14 mouse cellular contexts compared by ENCODE assay signal in genomic region chr4:127193378-127194155, GRCm38 (mm10). TPM values are rescaled to one million over a fixed set of nuclear protein-coding genes. Genes with fewer than 3 reads are reported as not detected.
DNase-seq lines count a peak whose midpoint lies in the region; ATAC-seq and TF ChIP-seq lines count a peak whose summit lies in the region.
"Had no signal": no experiment of that assay in that cellular context is flagged by ENCODE, and none has a peak within 500 bp of the region (broad histone marks: within the 10 kb centered on the region; RNA-seq: fewer than 3 reads in every experiment).

No protein-coding gene starts in this region.

- H3K9ac ChIP-seq in forebrain, embryonic 13.5 days = no peak overlapping the region
- H3K9ac ChIP-seq in forebrain, postnatal 0 days = no peak overlapping the region
- no peak overlapping the region for H3K9ac ChIP-seq in midbrain, embryonic 13.5 days (replicated peaks)

- DNase-seq in forebrain, postnatal 0 days = no peak
- no peak for DNase-seq in midbrain, embryonic 10.5 days (ENCODE audit: low spot score)
- DNase-seq in cerebellum, adult 9-11 months = peak; percentile 100
- DNase-seq in gastrocnemius, postnatal 4 days (ENCODE audit: low spot score in 2 of 2) = no peak
- no peak for DNase-seq in c-Kit-positive CD71-positive TER-119-positive erythroid progenitor cells, embryonic 14.5 days (ENCODE audit: low spot score)
- DNase-seq: gastrocnemius, postnatal 36 days; kidney, postnatal 14 days had no signal

- H3K36me3 ChIP-seq in forebrain, embryonic 13.5 days (ENCODE audit: poor library complexity, severe bottlenecking) = peaks cover 8% of the 10 kb centered on the region
- H3K36me3 ChIP-seq in forebrain, postnatal 0 days (ENCODE audit: insufficient read depth) = peaks cover 11% of the 10 kb centered on the region
- peaks cover 6% of the 10 kb centered on the region; the same call in 1 of the 2 replicates for H3K36me3 ChIP-seq in midbrain, embryonic 10.5 days
- H3K36me3 ChIP-seq in midbrain, embryonic 13.5 days = peaks cover 14% of the 10 kb centered on the region

- 0 out of 2 replicates have a peak, but pooled peaks have one; percentile 21 for ATAC-seq in forebrain, embryonic 13.5 days
- no peak for ATAC-seq in forebrain, postnatal 0 days
- ATAC-seq in midbrain, embryonic 13.5 days = no peak
- ATAC-seq: inflammation-experienced regulatory T-cells, adult 6 months had no signal

- no peak for TF ChIP-seq CTCF in forebrain, postnatal 0 days (IDR thresholded peaks at IDR 0.05; ENCODE audit: low read depth)
- no peak for TF ChIP-seq CTCF in olfactory bulb, adult 2 months (IDR thresholded peaks at IDR 0.05; ENCODE audit: insufficient read depth, low read depth, low read length)

- H3K4me3 ChIP-seq in forebrain, embryonic 13.5 days = no peak overlapping the region
- H3K4me3 ChIP-seq in forebrain, postnatal 0 days (ENCODE audit: low read depth, low read length) = no peak overlapping the region
- no peak overlapping the region for H3K4me3 ChIP-seq in midbrain, embryonic 10.5 days
- H3K4me3 ChIP-seq in midbrain, embryonic 13.5 days (replicated peaks) = no peak overlapping the region
- H3K4me3 ChIP-seq in olfactory bulb, adult 2 months (ENCODE audit: insufficient read depth, low read depth, low read length) = no peak overlapping the region
- H3K4me3 ChIP-seq: myocyte had no signal

- no peaks in the 10 kb centered on the region for H3K27me3 ChIP-seq in forebrain, embryonic 13.5 days
- no peaks in the 10 kb centered on the region for H3K27me3 ChIP-seq in forebrain, postnatal 0 days (ENCODE audit: insufficient read depth, low read length)
- peaks cover 4% of the 10 kb centered on the region; the same call in 1 of the 2 replicates for H3K27me3 ChIP-seq in midbrain, embryonic 10.5 days (ENCODE audit: low read depth, poor library complexity, severe bottlenecking)
- no peaks in the 10 kb centered on the region for H3K27me3 ChIP-seq in midbrain, embryonic 13.5 days

- no peak overlapping the region for H3K27ac ChIP-seq in forebrain, embryonic 13.5 days
- no peak overlapping the region for H3K27ac ChIP-seq in forebrain, postnatal 0 days (ENCODE audit: low read depth, low read length)
- H3K27ac ChIP-seq in midbrain, embryonic 10.5 days (replicated peaks) = peak overlapping the region; percentile 77
- no peak overlapping the region for H3K27ac ChIP-seq in midbrain, embryonic 13.5 days
- H3K27ac ChIP-seq in olfactory bulb, adult 2 months (ENCODE audit: insufficient read depth, low read depth, low read length) = peak overlapping the region; percentile 9; the same call in 1 of the 2 replicates

- TF ChIP-seq POLR2A in olfactory bulb, adult 2 months (IDR thresholded peaks at IDR 0.05; ENCODE audit: insufficient read depth, low read depth, low read length) = no peak

- WGBS in forebrain, embryonic 13.5 days = 60% methylated on average over 14 of the region's 14 CpGs
- 54% methylated on average over 14 of the region's 14 CpGs for WGBS in forebrain, postnatal 0 days
- 80% methylated on average over 14 of the region's 14 CpGs for WGBS in midbrain, embryonic 10.5 days
- 73% methylated on average over 14 of the region's 14 CpGs for WGBS in midbrain, embryonic 13.5 days
- 55% methylated on average over 14 of the region's 14 CpGs for WGBS in olfactory bulb, adult 2 months

- H3K4me2 ChIP-seq in forebrain, embryonic 13.5 days = no peak overlapping the region
- H3K4me2 ChIP-seq in forebrain, postnatal 0 days (ENCODE audit: low read depth) = no peak overlapping the region
- no peak overlapping the region for H3K4me2 ChIP-seq in midbrain, embryonic 13.5 days (replicated peaks)

- no peaks in the 10 kb centered on the region for H3K9me3 ChIP-seq in forebrain, embryonic 13.5 days (replicated peaks)
- H3K9me3 ChIP-seq in forebrain, postnatal 0 days (ENCODE audit: low read length) = no peaks in the 10 kb centered on the region
- H3K9me3 ChIP-seq in midbrain, embryonic 10.5 days (replicated peaks) = no peaks in the 10 kb centered on the region
- H3K9me3 ChIP-seq in midbrain, embryonic 13.5 days = no peaks in the 10 kb centered on the region

- peaks cover 25% of the 10 kb centered on the region for H3K4me1 ChIP-seq in forebrain, embryonic 13.5 days
- H3K4me1 ChIP-seq in forebrain, postnatal 0 days (ENCODE audit: insufficient read depth) = 0 out of 2 replicates have a peak, but pooled peaks cover 2% of the 10 kb centered on the region
- peaks cover 20% of the 10 kb centered on the region for H3K4me1 ChIP-seq in midbrain, embryonic 10.5 days
- peaks cover 17% of the 10 kb centered on the region for H3K4me1 ChIP-seq in midbrain, embryonic 13.5 days (replicated peaks)
- H3K4me1 ChIP-seq in olfactory bulb, adult 2 months (ENCODE audit: control insufficient read depth, insufficient read depth, low read length) = peaks cover 61% of the 10 kb centered on the region

RNA-seq across cellular contexts. Expression of gene Dlgap3, which starts 24.6 kb away (rescaled TPM):
- polyA plus RNA-seq in forebrain, embryonic 13.5 days (2015; fragmentation: Nextera tagmentation; extraction: Ambion mirVana) = 4.9 and 5.4 TPM in 2 replicates
- 66.9 and 85.5 TPM in 2 replicates for total RNA-seq in forebrain, postnatal 0 days (2014; rRNA removed)
- polyA plus RNA-seq in forebrain, postnatal 0 days (2015; fragmentation: Nextera tagmentation; extraction: Ambion mirVana) = 23.1 and 28.0 TPM in 2 replicates
- polyA plus RNA-seq in midbrain, embryonic 10.5 days (2016; fragmentation: Nextera tagmentation; extraction: Ambion mirVana) = 1.9 and 2.8 TPM in 2 replicates
- 7.2 and 10.1 TPM in 2 replicates for polyA plus RNA-seq in midbrain, embryonic 13.5 days (2015; fragmentation: Nextera tagmentation; extraction: Ambion mirVana)
- not detected in 2 replicates for polyA plus RNA-seq in olfactory bulb, adult 2 months (2012; ENCODE audit: insufficient read depth, insufficient read length, low replicate concordance, missing spikeins)
- 1 to 10 TPM; 1.2 to 1.7 TPM for total RNA-seq in gastrocnemius, postnatal 4 days (2021)
- total RNA-seq: liver, adult 2 months; MEL had no signal
- polyA plus RNA-seq: inflammation-experienced regulatory T-cells, adult 6 months; myocyte had no signal

RNA-seq across cellular contexts. Expression of gene Smim12, which starts 50.0 kb away (rescaled TPM):
- 50.4 and 51.3 TPM in 2 replicates for polyA plus RNA-seq in forebrain, embryonic 13.5 days (2015; fragmentation: Nextera tagmentation; extraction: Ambion mirVana)
- total RNA-seq in forebrain, postnatal 0 days (2014; rRNA removed) = 30.2 and 43.8 TPM in 2 replicates
- 61.4 and 64.8 TPM in 2 replicates for polyA plus RNA-seq in forebrain, postnatal 0 days (2015; fragmentation: Nextera tagmentation; extraction: Ambion mirVana)
- 69.3 and 75.2 TPM in 2 replicates for polyA plus RNA-seq in midbrain, embryonic 10.5 days (2016; fragmentation: Nextera tagmentation; extraction: Ambion mirVana)
- 45.1 and 48.0 TPM in 2 replicates for polyA plus RNA-seq in midbrain, embryonic 13.5 days (2015; fragmentation: Nextera tagmentation; extraction: Ambion mirVana)
- not detected in 2 replicates for polyA plus RNA-seq in olfactory bulb, adult 2 months (2012; ENCODE audit: insufficient read depth, insufficient read length, low replicate concordance, missing spikeins)
- 10 to 100 TPM; 31.7 to 35.6 TPM for total RNA-seq in gastrocnemius, postnatal 4 days (2021)

Comparison
In these comparisons a context has a peak if more than half of its experiments do, and no peak if none do; other contexts are left out.
1. H3K27ac ChIP-seq: peak in midbrain, embryonic 10.5 days (single experiment) and olfactory bulb, adult 2 months (single experiment); none in forebrain, embryonic 13.5 days (single experiment), forebrain, postnatal 0 days (single experiment) and midbrain, embryonic 13.5 days (single experiment).
2. RNA of gene Smim12, which starts 50.0 kb away (polyA plus RNA-seq): 69.3 to 75.2 TPM in midbrain, embryonic 10.5 days, 61.4 to 64.8 TPM in forebrain, postnatal 0 days, 50.4 to 51.3 TPM in forebrain, embryonic 13.5 days and 45.1 to 48.0 TPM in midbrain, embryonic 13.5 days; not detected in olfactory bulb, adult 2 months; every median in the first group is over 10 times any median in the second.